Mouse (Mus musculus) gastrocnemius, adult 2 months (tissue): ENCODE measurements at regions not wholly inside any gene's neighbourhood (a gene's known extent, or its start where the extent isn't known, plus 50 kb on each side); places are given as distances from the start of the nearest gene placed in this dataset.

Experiments
- DNase-seq: peaks from one replicate; pipeline ENCODE4 v3.0.0; 2022
- H3K27ac ChIP-seq: fragments of 200-600 bp; 2 replicates; pipeline ENCODE4 v1.8.1; 2022; ENCODE audit warnings: mild to moderate bottlenecking
- H3K4me3 ChIP-seq: fragments of 200-600 bp; 2 replicates; pipeline ENCODE4 v1.8.1; 2022; ENCODE audit warnings: mild to moderate bottlenecking, moderate library complexity
- CTCF ChIP-seq: fragments of 200-600 bp; IDR thresholded peaks from 2 replicates; pipeline ENCODE4 v1.8.1; 2022; ENCODE audit warnings: antibody characterized with exemption, mild to moderate bottlenecking, moderate library complexity
- intact Hi-C: fragments of 180-260 bp; cut with DNase I; formaldehyde crosslinking; loops from one replicate; pipeline ENCODE4 v1.15.1; 2025

GRCm38 (mm10) chr7:40670401-40670800 is 227.7 kb upstream of the Vstm2b start:
- Histone ChIP-seq H3K27ac (no peak overlapping the region), H3K4me3 (no peak overlapping the region)
- no peak for TF ChIP-seq CTCF
- intact Hi-C loops: no loop called here
- DNase-seq: no peak

GRCm38 (mm10) chr7:40671068-40671467 is 227.1 kb upstream of the Vstm2b start:
- H3K4me3 ChIP-seq: no peak overlapping the region
- intact Hi-C loops: no loop called here
- no peak overlapping the region for H3K27ac ChIP-seq
- DNase-seq: no peak
- TF ChIP-seq CTCF: peak; percentile 31; the same call in 1 of the 2 replicates

GRCm38 (mm10) chr7:40672348-40672747 is 225.8 kb upstream of the Vstm2b start:
- no peak overlapping the region for H3K4me3 ChIP-seq
- DNase-seq: no peak
- TF ChIP-seq CTCF: no peak
- intact Hi-C loops: no loop called here
- no peak overlapping the region for H3K27ac ChIP-seq

DNA sequence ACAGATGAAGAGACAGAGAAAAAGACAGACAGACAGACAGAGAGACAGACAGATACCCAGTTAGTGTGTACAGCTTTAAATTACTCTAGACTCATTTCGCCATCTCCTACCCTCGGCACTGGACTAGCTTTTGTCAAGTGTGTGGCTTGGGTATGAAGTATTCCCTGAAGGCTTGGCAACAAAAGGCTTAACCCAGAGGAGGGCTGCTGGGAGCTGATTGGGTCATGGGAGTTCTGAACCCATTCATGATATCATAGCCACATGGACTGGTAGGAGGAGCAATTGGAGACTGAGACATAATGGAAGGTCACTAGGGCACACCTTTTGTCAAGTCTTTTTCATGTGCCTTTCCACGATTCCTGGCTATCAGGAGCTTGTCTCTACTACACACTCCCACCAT is 223.7 kb upstream of the Vstm2b start:
- H3K4me3 ChIP-seq: no peak overlapping the region
- no peak for TF ChIP-seq CTCF
- DNase-seq: no peak
- no peak overlapping the region for H3K27ac ChIP-seq
- intact Hi-C loops: no loop called here

DNA sequence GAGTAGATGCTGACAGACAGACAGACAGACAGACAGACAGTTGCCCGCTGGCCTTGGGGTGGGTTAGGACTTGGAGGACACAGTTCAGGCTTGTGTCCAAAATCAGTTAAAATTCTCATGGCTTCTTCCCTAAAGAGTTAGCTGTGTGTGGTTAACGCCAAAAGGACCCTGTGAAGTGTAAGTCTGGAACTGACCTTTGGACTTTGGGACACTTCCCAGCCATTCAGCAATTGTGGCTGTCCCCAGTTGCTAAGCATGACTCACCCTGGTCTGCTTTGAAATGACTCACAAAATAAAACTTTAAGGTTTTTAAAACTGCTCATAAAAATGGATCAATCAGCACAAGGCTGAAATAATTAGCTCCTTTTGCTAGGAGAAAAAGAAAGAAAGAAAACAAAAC is 220.5 kb upstream of the Vstm2b start:
- Histone ChIP-seq H3K27ac (no peak overlapping the region), H3K4me3 (no peak overlapping the region)
- DNase-seq: peak; percentile 21
- intact Hi-C loops: no loop called here
- TF ChIP-seq CTCF: no peak

GRCm38 (mm10) chr7:40680567-40680966 is 217.6 kb upstream of the Vstm2b start:
- Histone ChIP-seq H3K4me3 (no peak overlapping the region), H3K27ac (no peak overlapping the region)
- TF ChIP-seq CTCF: no peak
- intact Hi-C loops: no loop called here
- no peak for DNase-seq

DNA sequence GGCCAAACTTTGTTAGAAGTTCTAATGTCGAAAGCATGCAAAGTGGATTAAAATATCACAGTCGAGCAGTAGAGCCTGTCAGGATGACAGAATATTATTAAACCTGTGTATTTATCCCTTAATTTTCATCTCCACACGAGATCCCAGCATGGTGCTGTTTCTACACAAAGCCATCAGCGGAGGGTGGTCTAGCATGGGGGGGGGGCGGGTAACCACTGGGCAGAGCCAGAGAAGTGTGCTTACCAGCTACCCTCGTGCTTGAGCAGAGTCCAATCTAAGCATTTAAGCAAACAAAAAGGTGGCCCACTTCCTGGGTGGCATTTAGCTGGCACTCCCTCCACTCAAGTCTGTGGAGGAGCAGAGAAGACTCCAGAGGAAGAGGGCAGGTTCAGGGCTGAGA is 217.1 kb upstream of the Vstm2b start:
- Histone ChIP-seq H3K4me3 (no peak overlapping the region), H3K27ac (no peak overlapping the region)
- intact Hi-C loops: no loop called here
- no peak for TF ChIP-seq CTCF
- no peak for DNase-seq

DNA sequence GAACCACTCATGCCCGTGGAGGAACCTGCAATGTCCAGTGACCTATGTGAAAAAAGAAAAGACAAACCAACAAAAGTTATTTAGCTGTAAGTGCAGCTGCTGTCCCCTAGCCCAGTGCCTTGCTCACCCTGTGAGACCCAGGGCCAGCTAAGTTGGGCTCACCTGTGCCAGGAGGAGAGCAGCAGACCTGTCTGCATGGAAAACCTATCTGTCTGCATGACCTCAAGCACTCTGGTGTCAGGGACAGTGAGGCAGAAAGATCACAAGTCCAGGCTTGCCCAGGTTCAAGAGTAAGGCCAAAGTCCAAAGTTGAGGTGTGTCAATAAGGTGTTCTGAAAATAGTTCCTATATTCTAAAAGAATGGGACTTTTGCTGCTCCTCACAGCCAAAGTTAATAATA is 215.0 kb upstream of the Vstm2b start:
- DNase-seq: no peak
- no peak overlapping the region for H3K4me3 ChIP-seq
- TF ChIP-seq CTCF: no peak
- intact Hi-C loops: no loop called here
- H3K27ac ChIP-seq: no peak overlapping the region

DNA sequence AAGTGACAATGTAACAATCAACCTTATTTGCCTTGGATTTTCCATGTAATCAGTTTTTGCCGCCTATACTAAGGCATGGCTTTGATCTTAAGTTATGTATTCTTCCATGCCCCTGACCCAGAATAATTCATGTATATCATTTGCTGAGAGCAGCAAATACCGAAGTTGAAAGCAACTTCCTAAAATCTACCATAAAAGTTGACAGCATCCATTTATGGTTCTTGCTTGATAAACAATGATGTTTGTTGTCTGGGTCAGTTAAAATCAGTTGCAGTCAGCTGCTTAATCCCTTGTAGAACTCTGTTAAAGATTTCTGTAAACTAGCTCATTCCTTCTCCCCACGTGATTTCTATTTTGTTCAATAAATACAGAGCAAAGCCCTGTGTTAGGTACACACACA is 214.5 kb upstream of the Vstm2b start:
- H3K4me3 ChIP-seq: no peak overlapping the region
- no peak overlapping the region for H3K27ac ChIP-seq
- no peak for TF ChIP-seq CTCF
- no peak for DNase-seq
- intact Hi-C loops: no loop called here

DNA sequence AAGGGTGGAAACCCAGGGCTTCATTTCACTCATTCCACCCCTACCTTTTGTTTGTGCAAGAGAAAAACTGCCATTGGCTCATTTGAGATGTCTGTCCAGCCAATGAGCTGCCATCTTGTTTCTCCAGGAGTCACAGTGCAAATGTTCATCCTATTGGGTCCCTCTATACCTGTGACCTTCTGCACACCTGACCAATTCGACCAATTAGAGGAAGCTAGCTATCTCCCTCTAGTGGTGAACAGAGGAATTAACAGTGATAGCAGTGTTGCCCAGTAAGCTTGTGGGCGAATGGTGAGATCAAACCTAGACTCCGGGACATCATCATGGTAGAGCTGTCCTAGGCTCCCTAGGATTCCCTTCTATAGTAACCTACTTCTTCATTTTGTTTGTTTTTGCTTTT is 211.1 kb upstream of the Vstm2b start:
- TF ChIP-seq CTCF: peak; percentile 24; the same call in 1 of the 2 replicates
- DNase-seq: no peak
- Histone ChIP-seq H3K4me3 (no peak overlapping the region), H3K27ac (no peak overlapping the region)
- intact Hi-C loops: no loop called here

DNA sequence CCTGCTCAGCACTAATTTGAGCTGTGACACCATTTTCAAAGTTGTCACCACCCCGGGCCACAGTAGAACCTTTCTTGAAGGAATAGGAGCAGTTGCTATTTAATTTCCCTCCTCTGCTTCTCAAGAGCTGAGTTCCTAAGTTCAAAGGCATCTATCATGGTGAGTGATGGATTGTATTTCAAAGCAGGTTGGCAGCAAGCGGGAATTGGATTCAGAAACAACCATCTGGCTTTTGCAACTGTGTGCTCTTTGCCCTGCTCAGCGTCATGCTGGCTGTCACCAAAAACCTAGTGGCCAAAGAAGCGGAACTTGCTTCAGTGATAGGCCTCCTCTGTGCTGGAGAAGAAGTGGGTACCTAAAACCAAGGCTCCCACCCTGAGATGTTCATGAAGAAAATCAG is 209.6 kb upstream of the Vstm2b start:
- Histone ChIP-seq H3K4me3 (no peak overlapping the region), H3K27ac (0 out of 2 replicates have a peak overlapping the region, but pooled peaks have one; percentile 20)
- TF ChIP-seq CTCF: no peak
- intact Hi-C loops: no loop called here
- DNase-seq: peak; percentile 32

DNA sequence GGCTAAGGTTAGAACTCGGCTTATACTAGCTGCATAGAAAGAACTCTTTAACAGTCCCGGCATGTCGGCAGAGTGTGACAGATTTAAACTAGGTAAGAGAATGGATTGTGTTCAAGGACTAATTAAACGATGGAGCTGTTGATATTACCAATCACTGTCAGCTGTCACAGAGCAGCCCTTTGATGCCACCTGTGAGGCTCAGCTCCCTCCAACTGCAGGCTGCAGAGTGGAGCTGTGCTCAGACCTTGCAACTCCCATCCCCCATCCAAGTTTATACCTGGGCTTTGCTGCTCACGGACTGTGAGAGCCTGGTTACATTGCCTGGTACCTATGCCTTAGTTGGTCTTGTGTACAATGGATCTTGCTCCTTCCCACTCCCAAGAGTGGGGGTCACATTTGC is 204.4 kb upstream of the Vstm2b start:
- no peak overlapping the region for H3K27ac ChIP-seq
- no peak overlapping the region for H3K4me3 ChIP-seq
- TF ChIP-seq CTCF: no peak
- DNase-seq: no peak
- intact Hi-C loops: no loop called here

DNA sequence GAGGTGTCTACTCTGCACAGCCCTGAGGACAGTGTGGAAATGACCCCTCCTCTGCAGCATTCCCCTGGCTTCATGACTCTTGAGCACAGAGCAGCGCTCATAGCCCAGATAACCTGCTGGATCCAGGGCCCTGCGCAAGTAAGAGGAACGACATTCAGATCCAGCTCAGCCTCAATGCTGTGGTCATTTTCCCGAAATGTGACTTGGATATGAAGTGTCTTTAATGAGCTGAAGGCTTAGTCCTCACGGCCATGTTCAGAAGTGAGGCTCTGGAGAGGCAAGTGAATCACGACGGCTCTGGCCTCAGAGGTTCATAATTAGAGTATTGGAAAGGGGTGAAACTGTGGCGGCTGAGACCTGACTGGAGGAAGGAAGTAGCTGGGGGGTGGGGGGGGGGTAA is 200.6 kb upstream of the Vstm2b start:
- Histone ChIP-seq H3K27ac (no peak overlapping the region), H3K4me3 (no peak overlapping the region)
- no peak for TF ChIP-seq CTCF
- no peak for DNase-seq
- intact Hi-C loops: no loop called here

DNA sequence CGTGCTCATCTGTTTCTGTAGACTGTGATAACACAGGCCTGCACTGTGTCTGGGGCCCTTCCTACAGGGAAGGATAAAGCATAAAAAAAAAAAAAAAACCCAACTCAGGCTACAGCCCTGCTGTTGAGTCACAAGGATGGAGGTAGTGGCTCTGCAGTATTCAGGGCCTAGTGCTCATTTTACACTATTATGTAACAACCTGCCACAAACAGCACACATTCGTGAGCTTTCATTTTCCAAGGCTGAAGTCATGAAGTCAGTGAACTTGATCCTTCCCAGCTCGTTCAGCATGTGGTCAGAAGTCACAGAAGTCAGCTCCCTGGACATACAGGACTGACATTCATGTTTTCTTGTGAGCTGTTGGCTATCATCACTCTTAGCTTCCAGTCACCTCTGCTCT is 199.8 kb upstream of the Vstm2b start:
- no peak for DNase-seq
- Histone ChIP-seq H3K4me3 (no peak overlapping the region), H3K27ac (peak overlapping the region; percentile 33; the same call in 1 of the 2 replicates)
- no peak for TF ChIP-seq CTCF
- intact Hi-C loops: no loop called here

DNA sequence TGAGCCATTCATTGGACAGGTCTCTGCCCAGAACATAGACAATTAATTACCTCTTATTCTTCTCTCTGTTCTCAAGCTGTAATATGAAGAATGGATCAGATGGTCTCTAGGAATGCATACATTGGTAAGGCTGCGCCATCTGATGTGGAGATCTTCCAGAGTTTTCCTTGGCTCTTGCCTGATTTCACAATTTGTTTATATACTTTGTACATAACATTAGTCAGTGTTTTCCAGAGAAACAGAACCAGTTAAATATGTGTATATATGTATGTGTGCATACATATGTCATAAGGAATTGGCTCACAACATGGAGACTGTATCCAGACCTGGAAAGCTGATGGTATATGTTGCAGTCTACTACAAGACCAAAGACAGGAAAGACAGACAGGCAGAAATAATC is 198.5 kb upstream of the Vstm2b start:
- intact Hi-C loops: no loop called here
- Histone ChIP-seq H3K27ac (no peak overlapping the region), H3K4me3 (no peak overlapping the region)
- no peak for DNase-seq
- no peak for TF ChIP-seq CTCF
